Mouse (Mus musculus) c-Kit-positive CD71-negative TER-119-negative erythroid progenitor cells, embryonic 14.5 days (primary cell): ENCODE measurements around the gene Kif1c.

Experiments
- DNase-seq: peaks from one replicate; pipeline ENCODE4 v3.0.0-alpha.2; 2013; ENCODE audit warnings: low read depth

Gene Kif1c

GRCm38 (mm10) chr11:70699722-70700556, at the start of gene Kif1c, which contains the start of gene Inca1:
Kif1c (plus strand) TSS chr11:70700548.
Inca1 (minus strand) TSS chr11:70700155.
- peak; percentile 79 for DNase-seq

- DNase-seq, result no peak
Observed at GRCm38 (mm10) chr11:70651391-70651790, 49.0 kb upstream of the Kif1c start.

GRCm38 (mm10) chr11:70652029-70652883, 48.1 kb upstream of the Kif1c start:
- no peak for DNase-seq

- no peak for DNase-seq
Observed at GRCm38 (mm10) chr11:70652884-70653344, 47.4 kb upstream of the Kif1c start.

GRCm38 (mm10) chr11:70653345-70654197, 46.8 kb upstream of the Kif1c start:
- DNase-seq, result no peak

GRCm38 (mm10) chr11:70654198-70654922, 46.0 kb upstream of the Kif1c start, which contains the start of gene Pfn1:
Pfn1 (minus strand) TSS chr11:70654644.
- peak; percentile 75 for DNase-seq

- DNase-seq, result no peak
Observed at GRCm38 (mm10) chr11:70654923-70655570, 45.3 kb upstream of the Kif1c start.

- no peak for DNase-seq
Observed at GRCm38 (mm10) chr11:70655571-70656455, 44.5 kb upstream of the Kif1c start.

- no peak for DNase-seq
Observed at GRCm38 (mm10) chr11:70656456-70656927, 43.9 kb upstream of the Kif1c start.

GRCm38 (mm10) chr11:70656964-70657363, 43.4 kb upstream of the Kif1c start, which contains the start of gene Eno3:
Eno3 (plus strand) TSS chr11:70657202.
- DNase-seq, result no peak

GRCm38 (mm10) chr11:70657573-70657972, 42.8 kb upstream of the Kif1c start:
- DNase-seq, result no peak

- DNase-seq, result no peak
Observed at GRCm38 (mm10) chr11:70657991-70658390, 42.4 kb upstream of the Kif1c start.

GRCm38 (mm10) chr11:70658521-70658920, 41.8 kb upstream of the Kif1c start:
- DNase-seq, result no peak

GRCm38 (mm10) chr11:70658942-70659341, 41.4 kb upstream of the Kif1c start:
- no peak for DNase-seq

GRCm38 (mm10) chr11:70660571-70660970, 39.8 kb upstream of the Kif1c start:
- DNase-seq, result no peak

GRCm38 (mm10) chr11:70663101-70663500, 37.2 kb upstream of the Kif1c start:
- DNase-seq, result no peak

- DNase-seq, result no peak
Observed at GRCm38 (mm10) chr11:70663957-70664356, 36.4 kb upstream of the Kif1c start.

- DNase-seq, result no peak
Observed at GRCm38 (mm10) chr11:70664741-70665140, 35.6 kb upstream of the Kif1c start.

- no peak for DNase-seq
Observed at GRCm38 (mm10) chr11:70666687-70667086, 33.7 kb upstream of the Kif1c start.
